Mouse (Mus musculus): Measurements from ENCODE around the gene Pip5k1c.

DNA sequence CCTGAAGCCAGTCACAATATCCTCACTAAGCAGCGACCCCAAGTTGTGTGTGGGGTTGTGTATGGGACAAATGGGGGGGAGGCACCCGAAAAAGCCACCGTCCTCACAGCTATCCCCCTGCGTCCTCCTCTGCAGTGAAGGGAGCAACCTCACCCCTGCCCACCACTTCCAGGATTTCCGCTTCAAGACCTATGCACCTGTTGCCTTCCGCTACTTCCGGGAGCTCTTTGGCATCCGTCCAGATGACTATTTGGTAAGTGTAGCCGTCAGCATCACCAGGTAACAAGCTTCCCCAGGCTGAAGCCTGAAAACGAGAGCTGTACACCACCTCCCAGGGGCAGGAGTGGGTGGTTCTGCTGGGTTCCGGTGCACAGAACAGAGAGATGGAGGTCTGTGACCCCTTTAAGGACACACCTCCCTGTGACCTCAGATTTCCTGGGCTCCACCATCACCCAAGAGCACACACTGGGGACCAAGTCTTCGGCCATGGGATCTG lies 13.5 kb downstream of the Pip5k1c start:
- TF ChIP-seq GATA1 (IDR thresholded peaks at IDR 0.05; ENCODE audit: borderline replicate concordance, low read length) (no peak), FLI1 (IDR thresholded peaks at IDR 0.05; ENCODE audit: low read length) (no peak)

All from megakaryocyte, embryonic 14.5 days (primary cell).